Mouse (Mus musculus): ENCODE results near the gene Tmem116. TPM values are rescaled to one million over a fixed set of nuclear protein-coding genes. Genes with fewer than 3 reads are reported as not detected.

Tmem116 gene
- 1 to 10 TPM; 3.2 to 7.3 (median 4.5) TPM for total RNA-seq (2022)

DNA sequence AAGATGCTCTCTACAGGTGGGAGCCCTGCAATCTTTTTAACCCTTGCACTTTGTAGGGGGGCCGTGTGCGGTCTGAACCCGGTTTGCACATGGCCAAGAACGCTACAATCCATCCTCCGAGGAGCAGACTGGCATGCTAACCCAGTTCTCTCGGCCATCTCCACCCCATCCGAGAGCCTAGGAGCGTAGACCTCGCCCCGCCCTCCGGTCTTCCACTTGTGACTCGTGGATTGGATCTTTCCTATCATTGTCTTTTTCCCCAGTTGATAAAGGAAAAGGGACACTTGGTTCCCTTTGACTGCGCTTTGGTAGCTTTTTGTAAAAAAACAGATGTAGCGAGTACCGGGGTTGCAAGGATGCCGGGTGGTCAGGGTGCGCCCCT is at the start of gene Tmem116:
Gene Tmem116, plus strand, starts transcription at position 250 of the 382 bp plus-strand sequence.
- no peak for DNase-seq

GRCm38 (mm10) chr5:121407856-121408255 is 43.8 kb upstream of the Tmem116 start:
- no peak for DNase-seq

DNA sequence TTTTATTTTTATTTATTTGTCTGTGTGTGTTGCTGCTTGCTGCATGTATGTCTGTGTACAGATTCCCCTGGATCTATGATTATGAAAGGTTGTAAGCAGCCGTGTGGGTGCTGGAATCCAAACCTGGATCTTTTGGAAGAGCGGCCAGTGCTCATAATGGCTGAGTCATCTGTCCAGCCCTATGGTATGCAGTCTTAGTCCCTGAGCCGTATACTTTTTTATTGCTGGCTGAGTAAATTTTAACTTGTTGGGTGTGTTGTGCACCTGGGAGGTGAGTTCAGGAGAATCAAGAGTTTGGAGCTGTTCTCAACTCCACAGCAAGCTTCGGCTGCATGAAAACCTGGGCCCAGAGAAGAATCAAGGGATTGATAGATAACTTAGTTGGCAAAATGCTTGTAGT is 40.7 kb upstream of the Tmem116 start:
- no peak for DNase-seq

- DNase-seq, result no peak
These were observed 31.0 kb upstream of the Tmem116 start for GRCm38 (mm10) chr5:121420721-121421120.

DNA sequence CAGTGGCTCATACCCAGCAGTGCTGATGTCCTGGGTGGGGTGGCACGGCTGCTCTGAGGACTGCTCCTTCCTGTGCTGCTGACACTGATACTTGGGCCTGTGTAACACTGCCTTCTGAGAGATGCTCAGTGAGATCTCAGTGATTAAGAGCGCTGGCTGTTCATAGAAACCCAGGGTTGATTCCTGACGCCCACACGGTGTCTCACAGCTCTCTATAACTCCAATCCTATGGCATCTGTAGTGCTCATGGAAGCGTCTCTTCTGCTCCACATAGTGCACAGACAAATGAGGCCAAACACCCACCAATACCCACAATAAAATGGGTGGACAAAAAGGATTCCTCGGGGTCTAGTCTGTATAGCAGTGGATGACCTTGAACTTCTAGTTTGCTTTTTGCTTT is 28.9 kb upstream of the Tmem116 start:
- DNase-seq, result no peak

DNA sequence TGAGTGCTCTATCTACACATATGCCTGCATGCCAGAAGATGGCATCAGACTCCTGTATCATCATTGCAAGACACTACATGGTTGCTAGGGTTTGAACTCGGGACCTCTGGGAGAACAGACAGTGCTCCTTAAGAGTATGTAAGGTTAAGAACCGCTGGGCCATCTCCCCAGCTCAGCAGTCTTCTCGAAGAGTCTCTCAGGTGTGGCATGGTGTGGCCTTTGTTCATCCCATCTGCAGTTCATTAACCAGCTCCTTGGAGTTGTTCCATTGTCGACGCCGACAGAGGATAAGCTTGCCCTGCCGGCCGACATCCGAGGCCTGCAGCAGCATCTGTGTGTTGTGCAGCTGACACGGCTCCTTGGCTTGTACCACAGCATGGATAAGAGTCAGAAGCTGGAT is 28.4 kb upstream of the Tmem116 start:
- no peak for DNase-seq

GRCm38 (mm10) chr5:121428954-121429353 is 22.7 kb upstream of the Tmem116 start:
- DNase-seq, result no peak

- DNase-seq, result no peak
These were observed 13.6 kb upstream of the Tmem116 start for GRCm38 (mm10) chr5:121438131-121438530.

- DNase-seq, result no peak
These were observed 12.9 kb upstream of the Tmem116 start for GRCm38 (mm10) chr5:121438756-121439155.

DNA sequence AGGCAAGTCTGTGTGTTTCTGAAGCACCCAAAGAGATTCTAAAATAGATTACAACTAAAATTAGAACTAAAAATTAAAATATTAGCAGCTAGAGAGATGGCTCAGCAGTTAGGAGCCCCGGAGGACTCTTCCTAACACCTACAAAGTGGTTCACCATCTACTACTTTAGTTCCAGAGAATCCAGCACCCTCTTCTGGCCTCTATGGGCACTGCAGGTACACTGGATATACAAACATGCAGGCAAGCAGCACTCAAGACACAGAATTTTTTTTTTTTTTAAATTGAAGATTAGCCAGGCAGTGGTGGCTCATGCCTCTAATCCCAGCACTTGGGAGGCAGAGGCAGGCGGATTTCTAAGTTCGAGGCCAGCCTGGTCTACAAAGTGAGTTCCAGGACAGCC is 8.1 kb upstream of the Tmem116 start:
- DNase-seq, result no peak

GRCm38 (mm10) chr5:121444870-121445269 is 6.8 kb upstream of the Tmem116 start:
- DNase-seq, result no peak

GRCm38 (mm10) chr5:121448450-121448849 is 3.2 kb upstream of the Tmem116 start:
- no peak for DNase-seq

DNA sequence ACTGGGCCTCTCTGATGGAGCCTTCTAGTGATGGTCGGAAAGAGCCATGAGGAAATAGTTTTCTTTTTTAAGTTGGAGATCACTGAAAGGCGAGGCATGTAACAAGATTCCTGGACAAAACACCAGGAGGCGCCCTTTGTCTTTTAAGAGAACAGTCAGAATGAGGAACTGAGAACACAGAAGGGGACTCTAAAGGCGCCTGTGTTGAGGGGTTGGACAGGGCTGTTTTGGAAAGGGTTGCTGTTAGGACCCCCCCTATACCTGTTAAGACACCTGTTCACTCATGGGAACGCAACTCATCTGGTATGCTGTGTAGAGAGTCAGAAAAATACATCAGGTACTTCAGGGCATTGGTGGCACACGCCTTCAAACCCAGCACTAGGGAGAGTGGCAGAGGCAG is 1.7 kb upstream of the Tmem116 start:
- no peak for DNase-seq

- DNase-seq, result no peak
These were observed 1.2 kb upstream of the Tmem116 start for GRCm38 (mm10) chr5:121450476-121450875.

DNA sequence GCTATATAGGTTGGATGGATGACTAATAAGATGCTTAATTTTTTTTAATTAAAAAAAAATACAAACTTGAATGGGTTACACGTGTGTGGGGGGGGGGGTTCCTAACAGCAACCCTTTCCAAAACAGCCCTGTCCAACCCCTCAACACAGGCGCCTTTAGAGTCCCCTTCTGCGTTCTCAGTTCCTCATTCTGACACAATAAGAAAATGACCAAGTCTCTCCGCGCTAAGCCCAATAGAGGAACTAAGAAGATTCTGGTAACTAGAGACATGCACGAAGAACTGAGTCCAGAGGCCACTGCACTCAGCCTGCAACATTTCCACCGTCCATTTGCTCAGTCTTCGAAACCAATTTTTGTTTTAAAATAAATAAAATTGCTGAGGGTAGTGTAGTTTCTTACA is 490 bp upstream of the Tmem116 start:
- no peak for DNase-seq

- peak; percentile 97 for DNase-seq
These were observed 555 bp downstream of the Tmem116 start, which contains the start of gene Erp29 for GRCm38 (mm10) chr5:121452026-121452869. TSS of gene Erp29 (minus strand) at chr5:121452506.

- DNase-seq, result no peak
These were observed 1.2 kb downstream of the Tmem116 start for GRCm38 (mm10) chr5:121452906-121453305.

- DNase-seq, result no peak
These were observed 2.2 kb downstream of the Tmem116 start for GRCm38 (mm10) chr5:121453743-121454502.

- no peak for DNase-seq
These were observed 2.8 kb downstream of the Tmem116 start for GRCm38 (mm10) chr5:121454503-121454782.

DNA sequence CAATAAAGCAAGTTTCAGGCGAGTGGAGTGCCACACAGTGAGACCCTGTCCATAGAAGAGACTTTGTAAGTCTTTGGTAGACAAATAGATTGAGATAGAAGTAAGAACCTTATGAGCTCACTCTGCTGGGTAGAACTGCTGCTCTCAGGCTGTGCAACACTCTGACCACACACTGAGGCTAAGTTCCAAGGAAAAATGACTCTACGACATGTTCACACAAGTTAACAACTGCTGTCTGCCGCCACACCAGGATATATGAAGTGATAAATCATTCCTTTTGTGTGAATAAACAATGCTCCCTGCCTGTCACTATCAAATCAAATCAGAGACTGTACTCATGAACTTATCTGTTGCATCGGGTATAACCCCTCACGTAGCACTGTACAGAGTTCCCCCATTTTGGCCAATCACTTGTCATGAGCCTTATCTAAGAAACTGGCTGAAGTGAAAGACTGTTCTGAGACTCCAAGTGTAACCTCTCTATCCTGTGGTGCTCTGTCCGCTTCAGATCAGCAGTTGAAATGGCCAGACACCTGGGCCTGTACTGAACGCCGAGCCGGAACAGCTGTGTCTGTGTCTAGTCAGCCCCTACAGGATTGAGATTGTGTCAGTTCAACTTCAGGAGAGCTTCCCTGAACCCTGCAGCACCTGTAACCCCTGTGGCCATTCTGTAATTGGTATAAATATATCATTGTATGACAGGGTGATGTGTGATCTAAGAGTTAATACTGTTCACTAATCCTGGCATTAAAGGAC is 4.0 kb downstream of the Tmem116 start:
- no peak for DNase-seq

DNA sequence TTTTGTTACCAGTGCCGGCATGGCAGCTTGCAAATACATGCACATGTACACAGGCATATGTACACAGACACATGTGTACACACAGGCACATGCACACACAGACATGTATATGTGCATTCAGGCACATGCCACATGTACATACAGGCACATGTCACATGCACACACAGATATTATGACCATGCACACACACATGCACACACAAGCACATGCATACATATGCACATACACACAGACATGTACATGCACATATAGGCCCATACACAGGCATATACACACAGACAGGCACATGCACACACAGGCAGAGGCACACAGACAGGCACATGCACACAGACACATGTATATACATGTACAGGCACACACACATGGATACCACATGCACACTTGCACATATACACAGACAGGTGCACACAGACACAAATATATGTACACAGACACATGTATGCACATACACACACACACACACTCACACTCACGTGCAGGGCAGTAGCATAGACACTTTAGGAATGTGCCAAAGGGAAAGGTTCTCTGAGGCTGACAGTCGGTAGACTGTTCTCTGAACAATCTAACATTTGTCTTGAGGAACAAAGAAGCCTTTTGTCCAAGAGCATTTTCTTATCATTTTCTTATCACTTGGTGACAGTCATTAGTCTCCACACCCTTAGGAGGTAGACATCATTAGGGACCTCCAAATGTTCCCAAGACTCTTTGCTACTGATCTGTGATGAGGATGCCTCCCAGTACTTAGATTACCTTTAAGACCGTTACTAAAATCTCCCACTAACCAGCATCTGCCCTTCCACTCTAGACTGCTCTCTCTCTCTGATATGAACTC is 9.9 kb downstream of the Tmem116 start:
- DNase-seq, result no peak

GRCm38 (mm10) chr5:121462171-121462502 is 10.4 kb downstream of the Tmem116 start:
- no peak for DNase-seq
